8 mouse cellular contexts compared by ENCODE assay signal in the genomic region with DNA sequence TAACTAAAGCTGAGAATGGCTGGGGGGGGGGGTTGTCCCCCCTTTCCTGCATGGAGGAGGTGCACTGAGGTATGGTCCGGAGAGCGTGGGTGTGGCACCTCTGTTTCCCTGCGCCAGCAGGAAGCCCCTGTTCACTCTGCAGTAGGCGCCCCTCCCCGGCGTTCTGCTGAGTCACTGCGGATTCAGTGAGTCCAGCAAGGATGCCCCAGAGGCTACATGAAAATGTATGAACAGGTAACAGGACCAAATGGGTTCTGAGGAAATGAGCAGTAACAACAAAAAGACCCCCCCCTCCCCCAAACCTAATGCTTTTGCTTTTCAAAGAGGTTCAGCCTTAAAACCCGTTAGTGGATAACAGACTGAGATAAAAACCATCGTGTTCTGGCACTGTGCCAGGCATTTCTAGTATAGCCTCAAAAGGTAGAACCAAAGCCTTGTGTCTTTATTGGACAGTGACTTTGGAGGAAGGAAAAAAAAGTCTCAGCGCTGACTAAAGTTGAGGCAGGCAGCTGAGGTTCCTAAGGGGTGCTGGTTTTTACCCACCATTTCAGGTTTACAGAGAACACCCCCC. TPM values are rescaled to one million over a fixed set of nuclear protein-coding genes. Genes with fewer than 3 reads are reported as not detected.
DNase-seq lines count a peak whose midpoint lies in the region; ATAC-seq and TF ChIP-seq lines count a peak whose summit lies in the region.

No protein-coding gene starts in this region.

- peaks cover 24% of the 10 kb centered on the region for H3K9me3 ChIP-seq in kidney, postnatal 0 days (replicated peaks; ENCODE audit: low read length)
- peaks cover 40% of the 10 kb centered on the region for H3K9me3 ChIP-seq in midbrain, embryonic 14.5 days (ENCODE audit: control insufficient read depth, low read length)

- peak; percentile 21 for DNase-seq in kidney, adult 18-20 months
- DNase-seq in kidney, adult 11 months, result no peak
- DNase-seq in brain, adult 2 months (ENCODE audit: low read depth, low spot score), result peak; percentile 64
- DNase-seq in heart, adult 8-10 months (ENCODE audit: low spot score), result peak; percentile 7
- DNase-seq in kidney, postnatal 0 days (ENCODE audit: low spot score), result no peak
- peak; percentile 77 for DNase-seq in midbrain, embryonic 14.5 days
- no peak for DNase-seq in urinary bladder, adult 2 months (ENCODE audit: low spot score)
- no peak for DNase-seq in gastrocnemius, postnatal 25 days

- peak overlapping the region; percentile 40; the same call in 1 of the 2 replicates for H3K9ac ChIP-seq in kidney, postnatal 0 days (ENCODE audit: low read depth, low read length)
- peak overlapping the region; percentile 73; the same call in 1 of the 2 replicates for H3K9ac ChIP-seq in midbrain, embryonic 14.5 days (replicated peaks; ENCODE audit: low read length)

- H3K27ac ChIP-seq in kidney, postnatal 0 days, result no peak overlapping the region
- peak overlapping the region; percentile 86; the same call in 1 of the 2 replicates for H3K27ac ChIP-seq in midbrain, embryonic 14.5 days (replicated peaks; ENCODE audit: low read depth, low read length)

- peak overlapping the region; percentile 63 for H3K4me2 ChIP-seq in kidney, postnatal 0 days (ENCODE audit: low read length)
- peak overlapping the region; percentile 65 for H3K4me2 ChIP-seq in midbrain, embryonic 14.5 days (ENCODE audit: low read length)

- TF ChIP-seq CTCF in kidney, postnatal 0 days (IDR thresholded peaks at IDR 0.05; ENCODE audit: low read depth), result no peak

- peaks cover 18% of the 10 kb centered on the region for H3K36me3 ChIP-seq in kidney, postnatal 0 days (ENCODE audit: insufficient read depth, low read length)
- peaks cover 23% of the 10 kb centered on the region for H3K36me3 ChIP-seq in midbrain, embryonic 14.5 days (ENCODE audit: control insufficient read depth, insufficient read depth, low read length)

- H3K4me3 ChIP-seq in kidney, postnatal 0 days (replicated peaks; ENCODE audit: low read depth, low read length), result peak overlapping the region; percentile 57
- H3K4me3 ChIP-seq in midbrain, embryonic 14.5 days (replicated peaks; ENCODE audit: low read depth, low read length), result peak overlapping the region; percentile 58

- H3K4me1 ChIP-seq in kidney, postnatal 0 days (replicated peaks; ENCODE audit: insufficient read depth, low read length), result no peaks in the 10 kb centered on the region
- peaks cover 1% of the 10 kb centered on the region for H3K4me1 ChIP-seq in midbrain, embryonic 14.5 days (ENCODE audit: control insufficient read depth, insufficient read depth, low read length)

- H3K27me3 ChIP-seq in kidney, postnatal 0 days (ENCODE audit: insufficient read depth, low read length), result no peaks in the 10 kb centered on the region
- no peaks in the 10 kb centered on the region for H3K27me3 ChIP-seq in midbrain, embryonic 14.5 days (ENCODE audit: control insufficient read depth, insufficient read depth, low read length)

- WGBS in kidney, postnatal 0 days, result 55% methylated on average over 10 of the region's 10 CpGs
- 50% methylated on average over 10 of the region's 10 CpGs for WGBS in midbrain, embryonic 14.5 days

- no peak for ATAC-seq in kidney, postnatal 0 days (replicated peaks; ENCODE audit: low FRiP score, low read depth)
- no peak for ATAC-seq in midbrain, embryonic 14.5 days (ENCODE audit: low FRiP score, low TSS enrichment)

RNA-seq across cellular contexts. Expression of gene Mest, which starts 15.9 kb away (rescaled TPM):
- total RNA-seq in heart, adult 8-10 months (2022), result 1 to 10 TPM; 3.2 to 9.2 (median 7.6) TPM
- polyA plus RNA-seq in kidney, postnatal 0 days (2015; fragmentation: Nextera tagmentation; extraction: Ambion mirVana), result 1,049 and 1,099 TPM in 2 replicates
- 297 and 402 TPM in 2 replicates for polyA plus RNA-seq in midbrain, embryonic 14.5 days (2014; fragmentation: Nextera tagmentation; extraction: Ambion mirVana)
- polyA plus RNA-seq in urinary bladder, adult 2 months (2012; rRNA removed), result 4.7 and 5.1 TPM in 2 replicates
- 10 to 100 TPM; 10.5 to 19.9 TPM for total RNA-seq in gastrocnemius, postnatal 25 days (2021)

RNA-seq across cellular contexts. Expression of gene Cep41, which starts 45.7 kb away (rescaled TPM):
- 1 to 10 TPM; 1.5 to 3.4 (median 2.1) TPM for total RNA-seq in heart, adult 8-10 months (2022)
- polyA plus RNA-seq in kidney, postnatal 0 days (2015; fragmentation: Nextera tagmentation; extraction: Ambion mirVana), result 11.9 and 12.1 TPM in 2 replicates
- polyA plus RNA-seq in midbrain, embryonic 14.5 days (2014; fragmentation: Nextera tagmentation; extraction: Ambion mirVana), result 13.3 and 14.2 TPM in 2 replicates
- 5.7 and 7.1 TPM in 2 replicates for polyA plus RNA-seq in urinary bladder, adult 2 months (2012; rRNA removed)
- total RNA-seq in gastrocnemius, postnatal 25 days (2021), result 1 to 10 TPM; 1.4 to 2.1 TPM

Comparison
In these comparisons a context has a peak if more than half of its experiments do, and no peak if none do; other contexts are left out.
1. DNase-seq: peak in kidney, adult 18-20 months (single experiment), brain, adult 2 months (single experiment), heart, adult 8-10 months (single experiment) and midbrain, embryonic 14.5 days (single experiment); none in kidney, adult 11 months (single experiment), kidney, postnatal 0 days (single experiment), urinary bladder, adult 2 months (single experiment) and gastrocnemius, postnatal 25 days (single experiment).
2. RNA of gene Mest, which starts 15.9 kb away (polyA plus RNA-seq): 1,049 to 1,099 TPM in kidney, postnatal 0 days and 297 to 402 TPM in midbrain, embryonic 14.5 days; 4.7 to 5.1 TPM in urinary bladder, adult 2 months; every median in the first group is over 10 times any median in the second.